Mouse (Mus musculus) heart, adult 10 weeks (tissue): ENCODE measurements around the gene Gm6040. TPM values are rescaled to one million over a fixed set of nuclear protein-coding genes. Genes with fewer than 3 reads are reported as not detected.

Source experiments
- polyA plus RNA-seq: library from polyadenylated mRNA; stranded (reverse); fragments of 350-450 nt; fragmentation: Illumina TruSeq; extraction: RNeasy Lipid Tissue Mini Kit (QIAGEN cat#74804); gene quantifications from one replicate; pipeline ENCODE4 v1.2.3, GENCODE M21; 2014; ENCODE audit warnings: low read depth, low replicate concordance

Gene Gm6040
- polyA plus RNA-seq: not detected

GRCm38 (mm10) chr8:20921971-20922370, at the start of gene Gm6040:
Gene Gm6040, minus strand, starts transcription at chr8:20922071.

GRCm38 (mm10) chr8:20944610-20945009, 22.7 kb upstream of the Gm6040 start, which contains the start of gene AY761185:
Gene AY761185, minus strand, starts transcription at chr8:20944710.

GRCm38 (mm10) chr8:20902527-20902926, 19.3 kb downstream of the Gm6040 start, which contains the start of gene Gm15056:
Gene Gm15056, minus strand, starts transcription at chr8:20902627.

GRCm38 (mm10) chr8:20892369-20892768, 29.5 kb downstream of the Gm6040 start, which contains the start of gene Defb33:
Gene Defb33, plus strand, starts transcription at chr8:20892669.

Other genes with a start within 250 kb of the Gm6040 start
- not detected for gene Defb33, start 29.4 kb downstream of the Gm6040 start, polyA plus RNA-seq
- gene Gm15056, start 19.4 kb downstream of the Gm6040 start, polyA plus RNA-seq: not detected
- gene AY761185, start 22.6 kb upstream of the Gm6040 start, polyA plus RNA-seq: not detected
- not detected for gene Defa21, start 103.5 kb upstream of the Gm6040 start, polyA plus RNA-seq
- not detected for gene Defa23, start 133.0 kb upstream of the Gm6040 start, polyA plus RNA-seq
- not detected for gene Defa35, start 143.0 kb upstream of the Gm6040 start, polyA plus RNA-seq
- not detected for gene Defa25, start 162.4 kb upstream of the Gm6040 start, polyA plus RNA-seq
- not detected for gene Gm14851, start 174.0 kb upstream of the Gm6040 start, polyA plus RNA-seq
- not detected for gene Defa30, start 212.6 kb upstream of the Gm6040 start, polyA plus RNA-seq
- not detected for gene Defa22, start 240.2 kb upstream of the Gm6040 start, polyA plus RNA-seq